Mouse (Mus musculus): Measurements from ENCODE around the gene Tsc22d2. TPM values are rescaled to one million over a fixed set of nuclear protein-coding genes. Genes with fewer than 3 reads are reported as not detected.

The Tsc22d2 gene
- total and polyA plus RNA-seq, 2 experiments = 6.7 to 7.7 TPM

GRCm38 (mm10) chr3:58398541-58398940, 16.0 kb upstream of the Tsc22d2 start:
- H3K27me3 ChIP-seq (ENCODE audit: control insufficient read depth, insufficient read depth, low read length) = no peaks in the 10 kb centered on the region
- no peak overlapping the region for H3K9ac ChIP-seq (ENCODE audit: low read depth, low read length)
- WGBS = 86% methylated on average over 5 of the region's 5 CpGs
- H3K4me1 ChIP-seq (ENCODE audit: control insufficient read depth, insufficient read depth, low read length) = no peaks in the 10 kb centered on the region
- H3K79me2 ChIP-seq (ENCODE audit: control insufficient read depth, insufficient read depth, low read length) = no peaks in the 10 kb centered on the region
- no peak overlapping the region for H3K27ac ChIP-seq (replicated peaks; ENCODE audit: insufficient read depth, low read depth, low read length)
- DNase-seq (ENCODE audit: extremely low read depth, low read depth, low spot score) = no peak
- H3K36me3 ChIP-seq (ENCODE audit: control insufficient read depth, insufficient read depth, low read length) = no peaks in the 10 kb centered on the region
- H3K4me3 ChIP-seq (ENCODE audit: insufficient read depth, low read depth, low read length) = no peak overlapping the region
- no peak for TF ChIP-seq POLR2A (IDR thresholded peaks at IDR 0.05; ENCODE audit: extremely low read depth, insufficient read depth, low read length)
- no peak for TF ChIP-seq CTCF (IDR thresholded peaks at IDR 0.05; ENCODE audit: low read depth, low read length)

- no peak for DNase-seq (ENCODE audit: extremely low read depth, low read depth, low spot score)
- TF ChIP-seq POLR2A (IDR thresholded peaks at IDR 0.05; ENCODE audit: extremely low read depth, insufficient read depth, low read length) (no peak), CTCF (IDR thresholded peaks at IDR 0.05; ENCODE audit: low read depth, low read length) (no peak)
- Histone ChIP-seq H3K4me3 (ENCODE audit: insufficient read depth, low read depth, low read length) (no peak overlapping the region), H3K27ac (replicated peaks; ENCODE audit: insufficient read depth, low read depth, low read length) (no peak overlapping the region), H3K4me1 (ENCODE audit: control insufficient read depth, insufficient read depth, low read length) (no peaks in the 10 kb centered on the region), H3K79me2 (ENCODE audit: control insufficient read depth, insufficient read depth, low read length) (no peaks in the 10 kb centered on the region), H3K36me3 (ENCODE audit: control insufficient read depth, insufficient read depth, low read length) (no peaks in the 10 kb centered on the region), H3K27me3 (ENCODE audit: control insufficient read depth, insufficient read depth, low read length) (no peaks in the 10 kb centered on the region), H3K9ac (ENCODE audit: low read depth, low read length) (no peak overlapping the region)
- 88% methylated on average over 3 of the region's 3 CpGs for WGBS
Measured at GRCm38 (mm10) chr3:58399931-58400330, 14.6 kb upstream of the Tsc22d2 start.

- TF ChIP-seq POLR2A (IDR thresholded peaks at IDR 0.05; ENCODE audit: extremely low read depth, insufficient read depth, low read length) (no peak), CTCF (IDR thresholded peaks at IDR 0.05; ENCODE audit: low read depth, low read length) (no peak)
- no peak overlapping the region for H3K4me3 ChIP-seq (ENCODE audit: insufficient read depth, low read depth, low read length)
- no peak overlapping the region for H3K27ac ChIP-seq (replicated peaks; ENCODE audit: insufficient read depth, low read depth, low read length)
- H3K9ac ChIP-seq (ENCODE audit: low read depth, low read length) = no peak overlapping the region
- no peaks in the 10 kb centered on the region for H3K27me3 ChIP-seq (ENCODE audit: control insufficient read depth, insufficient read depth, low read length)
- H3K79me2 ChIP-seq (ENCODE audit: control insufficient read depth, insufficient read depth, low read length) = peaks cover 13% of the 10 kb centered on the region; the same call in 1 of the 2 replicates
- H3K36me3 ChIP-seq (ENCODE audit: control insufficient read depth, insufficient read depth, low read length) = no peaks in the 10 kb centered on the region
- H3K4me1 ChIP-seq (ENCODE audit: control insufficient read depth, insufficient read depth, low read length) = no peaks in the 10 kb centered on the region
- no peak for DNase-seq (ENCODE audit: extremely low read depth, low read depth, low spot score)
Measured at GRCm38 (mm10) chr3:58411669-58412068, 2.8 kb upstream of the Tsc22d2 start.

- no peak for TF ChIP-seq CTCF (IDR thresholded peaks at IDR 0.05; ENCODE audit: low read depth, low read length)
- no peak for TF ChIP-seq POLR2A (IDR thresholded peaks at IDR 0.05; ENCODE audit: extremely low read depth, insufficient read depth, low read length)
- H3K4me3 ChIP-seq (ENCODE audit: insufficient read depth, low read depth, low read length) = peak overlapping the region; percentile 88
- DNase-seq (ENCODE audit: extremely low read depth, low read depth, low spot score) = peak; percentile 36
- 16% methylated on average over 5 of the region's 5 CpGs for WGBS
- no peak overlapping the region for H3K27ac ChIP-seq (replicated peaks; ENCODE audit: insufficient read depth, low read depth, low read length)
- no peak overlapping the region for H3K9ac ChIP-seq (ENCODE audit: low read depth, low read length)
- no peaks in the 10 kb centered on the region for H3K27me3 ChIP-seq (ENCODE audit: control insufficient read depth, insufficient read depth, low read length)
- peaks cover 20% of the 10 kb centered on the region; the same call in 1 of the 2 replicates for H3K79me2 ChIP-seq (ENCODE audit: control insufficient read depth, insufficient read depth, low read length)
- no peaks in the 10 kb centered on the region for H3K36me3 ChIP-seq (ENCODE audit: control insufficient read depth, insufficient read depth, low read length)
- H3K4me1 ChIP-seq (ENCODE audit: control insufficient read depth, insufficient read depth, low read length) = no peaks in the 10 kb centered on the region
Measured at GRCm38 (mm10) chr3:58413671-58414070, 844 bp upstream of the Tsc22d2 start.

GRCm38 (mm10) chr3:58414986-58415883, 720 bp downstream of the Tsc22d2 start:
- under 1% methylated on average over 111 of the region's 113 CpGs for WGBS
- Histone ChIP-seq H3K79me2 (ENCODE audit: control insufficient read depth, insufficient read depth, low read length) (peaks cover 20% of the 10 kb centered on the region; the same call in 1 of the 2 replicates), H3K9ac (ENCODE audit: low read depth, low read length) (peak overlapping the region; percentile 100), H3K27me3 (ENCODE audit: control insufficient read depth, insufficient read depth, low read length) (no peaks in the 10 kb centered on the region), H3K36me3 (ENCODE audit: control insufficient read depth, insufficient read depth, low read length) (no peaks in the 10 kb centered on the region), H3K4me1 (ENCODE audit: control insufficient read depth, insufficient read depth, low read length) (peaks cover 4% of the 10 kb centered on the region; the same call in 1 of the 2 replicates), H3K4me3 (ENCODE audit: insufficient read depth, low read depth, low read length) (peak overlapping the region; percentile 88), H3K27ac (replicated peaks; ENCODE audit: insufficient read depth, low read depth, low read length) (peak overlapping the region; percentile 96)
- TF ChIP-seq CTCF (IDR thresholded peaks at IDR 0.05; ENCODE audit: low read depth, low read length) (no peak), POLR2A (IDR thresholded peaks at IDR 0.05; ENCODE audit: extremely low read depth, insufficient read depth, low read length) (0 out of 2 replicates have a peak, but pooled peaks have one; percentile 33)
- peak; percentile 44 for DNase-seq (ENCODE audit: extremely low read depth, low read depth, low spot score)

Data from liver, adult 2 months (tissue).